Mouse (Mus musculus) neural tube, embryonic 13.5 days (tissue): ENCODE measurements at regions not wholly inside any gene's neighbourhood (a gene's known extent, or its start where the extent isn't known, plus 50 kb on each side); places are given as distances from the start of the nearest gene placed in this dataset.
"Not testable (repeated sequence)": the region's sequence is repeated elsewhere in the genome, so short reads cannot be mapped to it uniquely, and the experiment has no call there.

ENCODE experiments used
- ATAC-seq: fragments of 200-750 bp; cut with Nextera tagmentation; 2 replicates; pipeline ENCODE4 v1.8.0; 2017; ENCODE audit warnings: low read depth, mild to moderate bottlenecking, moderate TSS enrichment, moderate library complexity
- H3K27ac ChIP-seq: fragments of 300-500 bp; sonication (generic); replicated peaks from 2 replicates; pipeline ENCODE4 v1.5.1; 2015; ENCODE audit warnings: moderate library complexity, mild to moderate bottlenecking, inconsistent platforms
- H3K27me3 ChIP-seq: fragments of 300-500 bp; sonication (generic); 2 replicates; pipeline ENCODE4 v1.6.1; 2015; ENCODE audit warnings: mild to moderate bottlenecking, inconsistent platforms
- H3K36me3 ChIP-seq: fragments of 300-500 bp; sonication (generic); 2 replicates; pipeline ENCODE4 v1.6.1; 2015; ENCODE audit warnings: mild to moderate bottlenecking, inconsistent platforms
- H3K4me1 ChIP-seq: fragments of 300-500 bp; sonication (generic); replicated peaks from 2 replicates; pipeline ENCODE4 v1.6.1; 2015; ENCODE audit warnings: inconsistent platforms
- H3K4me2 ChIP-seq: fragments of 300-500 bp; sonication (generic); 2 replicates; pipeline ENCODE4 v1.6.1; 2015; ENCODE audit warnings: inconsistent platforms, mild to moderate bottlenecking, moderate library complexity
- H3K4me3 ChIP-seq: fragments of 300-500 bp; sonication (generic); 2 replicates; pipeline ENCODE4 v1.5.1; 2015; ENCODE audit warnings: mild to moderate bottlenecking, inconsistent platforms
- H3K9ac ChIP-seq: fragments of 300-500 bp; sonication (generic); 2 replicates; pipeline ENCODE4 v1.6.1; 2015; ENCODE audit warnings: moderate library complexity, mild to moderate bottlenecking, inconsistent platforms
- H3K9me3 ChIP-seq: fragments of 300-500 bp; sonication (generic); 2 replicates; pipeline ENCODE4 v1.6.1; 2016; ENCODE audit warnings: inconsistent platforms
- WGBS: fragments of 180-500 bp; shearing (Covaris S2); methylation state at CpG from one replicate; pipeline ENCODE4 v1.1.7; 2015; 5-methylcytosine and 5-hydroxymethylcytosine counted together

DNA sequence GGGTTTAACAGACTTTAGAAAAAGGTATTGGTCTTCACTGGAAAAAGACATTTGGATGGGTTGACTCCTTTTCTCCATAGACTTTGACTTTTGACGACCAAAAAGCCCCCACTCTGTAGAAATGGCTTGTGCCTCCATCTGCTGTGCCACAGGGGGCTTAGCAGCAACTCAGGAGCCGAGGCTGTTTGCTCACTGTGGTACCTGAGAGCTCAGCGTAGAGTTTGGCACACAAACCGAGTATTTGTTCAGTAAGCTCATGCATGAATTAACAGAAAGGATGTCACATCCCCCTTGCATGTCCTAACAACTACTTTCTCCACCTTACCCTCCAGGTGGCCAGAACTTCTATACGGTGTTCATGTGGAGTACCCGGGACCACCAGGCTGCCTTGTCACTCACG, 149.7 kb upstream of the Map1b start:
- H3K4me3 ChIP-seq = no peak overlapping the region
- no peak overlapping the region for H3K9ac ChIP-seq
- 77% methylated on average over 7 of the region's 7 CpGs for WGBS
- no peaks in the 10 kb centered on the region for H3K27me3 ChIP-seq
- H3K36me3 ChIP-seq = no peaks in the 10 kb centered on the region
- ATAC-seq = no peak
- 0 out of 2 replicates have a peak overlapping the region, but pooled peaks have one; percentile 13 for H3K27ac ChIP-seq
- no peaks in the 10 kb centered on the region for H3K9me3 ChIP-seq
- H3K4me2 ChIP-seq = no peak overlapping the region
- peaks cover 33% of the 10 kb centered on the region for H3K4me1 ChIP-seq

DNA sequence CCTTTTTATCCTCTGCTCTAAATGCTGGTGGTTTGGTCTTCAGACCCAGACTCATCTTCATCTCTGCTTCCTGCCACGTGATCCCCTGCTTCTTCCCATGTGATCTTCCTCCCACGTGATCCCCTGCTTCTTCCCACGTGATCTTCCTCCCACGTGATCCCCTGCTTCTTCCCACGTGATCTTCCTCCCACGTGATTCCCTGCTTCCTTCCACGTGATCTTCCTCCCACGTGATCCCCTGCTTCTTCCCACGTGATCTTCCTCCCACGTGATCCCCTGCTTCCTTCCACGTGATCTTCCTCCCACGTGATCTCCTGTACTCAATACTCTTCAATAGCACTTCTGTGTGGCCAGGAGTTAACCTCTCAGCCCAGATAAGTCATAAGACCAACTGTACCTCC, 147.1 kb upstream of the Map1b start:
- not testable (repeated sequence) for H3K4me2 ChIP-seq, H3K27me3 ChIP-seq, H3K36me3 ChIP-seq, H3K9ac ChIP-seq, ATAC-seq, H3K4me3 ChIP-seq, H3K9me3 ChIP-seq, H3K27ac ChIP-seq
- peaks cover 17% of the 10 kb centered on the region for H3K4me1 ChIP-seq
- 92% methylated on average over 12 of the region's 12 CpGs for WGBS

GRCm38 (mm10) chr13:99647661-99648204, 131.4 kb upstream of the Map1b start:
- no peak for ATAC-seq
- Histone ChIP-seq H3K4me1 (peaks cover 10% of the 10 kb centered on the region), H3K9me3 (no peaks in the 10 kb centered on the region), H3K27ac (no peak overlapping the region), H3K27me3 (no peaks in the 10 kb centered on the region), H3K4me3 (no peak overlapping the region), H3K36me3 (no peaks in the 10 kb centered on the region), H3K4me2 (no peak overlapping the region), H3K9ac (no peak overlapping the region)
- WGBS = 77% methylated on average over 6 of the region's 6 CpGs

DNA sequence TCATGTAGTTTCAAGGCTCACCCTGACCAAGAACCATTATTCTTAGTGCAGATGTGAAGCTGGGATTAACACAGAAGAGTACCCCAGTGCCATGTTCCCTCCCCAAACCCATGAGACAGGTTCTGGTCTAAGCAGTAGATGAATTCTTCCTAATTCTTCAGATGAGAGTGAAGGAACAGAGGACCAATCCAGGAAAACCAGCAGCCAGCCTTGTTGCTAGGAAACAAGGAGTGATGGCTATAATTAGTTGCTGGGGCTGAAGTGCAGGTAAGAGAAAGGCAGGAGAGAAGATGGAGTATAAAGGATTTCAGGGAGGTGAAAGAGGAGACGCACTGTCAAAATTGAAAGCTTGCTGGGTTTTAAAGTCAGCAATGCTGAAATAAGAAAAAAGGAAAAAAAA, 128.4 kb upstream of the Map1b start:
- peaks cover 23% of the 10 kb centered on the region for H3K4me1 ChIP-seq
- no peaks in the 10 kb centered on the region for H3K36me3 ChIP-seq
- peak overlapping the region; percentile 46; the same call in 1 of the 2 replicates for H3K27ac ChIP-seq
- no peaks in the 10 kb centered on the region for H3K9me3 ChIP-seq
- H3K4me2 ChIP-seq = no peak overlapping the region
- H3K27me3 ChIP-seq = no peaks in the 10 kb centered on the region
- no peak overlapping the region for H3K9ac ChIP-seq
- no peak overlapping the region for H3K4me3 ChIP-seq
- ATAC-seq = no peak
- WGBS = 67% methylated on average over 1 of the region's 1 CpGs

GRCm38 (mm10) chr13:99642811-99643210, 126.5 kb upstream of the Map1b start:
- H3K4me1 ChIP-seq = peaks cover 23% of the 10 kb centered on the region
- no peak overlapping the region for H3K4me3 ChIP-seq
- WGBS = 48% methylated on average over 5 of the region's 5 CpGs
- peak overlapping the region; percentile 35 for H3K27ac ChIP-seq
- no peak overlapping the region for H3K9ac ChIP-seq
- ATAC-seq = no peak
- no peaks in the 10 kb centered on the region for H3K9me3 ChIP-seq
- H3K27me3 ChIP-seq = no peaks in the 10 kb centered on the region
- no peak overlapping the region for H3K4me2 ChIP-seq
- H3K36me3 ChIP-seq = no peaks in the 10 kb centered on the region

DNA sequence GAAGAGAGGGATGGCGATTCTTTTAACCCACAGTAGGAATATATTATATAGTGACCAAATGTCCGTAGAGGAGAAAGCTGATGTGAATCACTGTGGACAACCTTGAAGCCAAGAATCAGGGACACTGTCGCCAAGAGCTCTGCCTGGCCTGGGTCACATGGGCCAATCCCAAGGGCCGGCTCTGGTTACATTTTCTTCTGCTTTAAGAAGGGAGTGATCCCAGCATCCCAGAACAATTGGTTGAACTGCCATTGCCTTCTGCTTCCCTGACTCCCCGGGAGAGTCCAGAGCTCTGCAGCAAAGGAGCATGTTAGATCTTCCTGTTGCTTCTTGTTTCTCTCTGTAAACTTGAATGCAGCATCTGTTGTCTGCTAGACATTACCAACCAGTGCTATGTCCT, 126.0 kb upstream of the Map1b start:
- no peak overlapping the region for H3K4me3 ChIP-seq
- peak overlapping the region; percentile 35 for H3K27ac ChIP-seq
- peaks cover 23% of the 10 kb centered on the region for H3K4me1 ChIP-seq
- no peaks in the 10 kb centered on the region for H3K9me3 ChIP-seq
- 60% methylated on average over 5 of the region's 5 CpGs for WGBS
- no peak overlapping the region for H3K4me2 ChIP-seq
- no peaks in the 10 kb centered on the region for H3K27me3 ChIP-seq
- no peak overlapping the region for H3K9ac ChIP-seq
- ATAC-seq = no peak
- no peaks in the 10 kb centered on the region for H3K36me3 ChIP-seq

DNA sequence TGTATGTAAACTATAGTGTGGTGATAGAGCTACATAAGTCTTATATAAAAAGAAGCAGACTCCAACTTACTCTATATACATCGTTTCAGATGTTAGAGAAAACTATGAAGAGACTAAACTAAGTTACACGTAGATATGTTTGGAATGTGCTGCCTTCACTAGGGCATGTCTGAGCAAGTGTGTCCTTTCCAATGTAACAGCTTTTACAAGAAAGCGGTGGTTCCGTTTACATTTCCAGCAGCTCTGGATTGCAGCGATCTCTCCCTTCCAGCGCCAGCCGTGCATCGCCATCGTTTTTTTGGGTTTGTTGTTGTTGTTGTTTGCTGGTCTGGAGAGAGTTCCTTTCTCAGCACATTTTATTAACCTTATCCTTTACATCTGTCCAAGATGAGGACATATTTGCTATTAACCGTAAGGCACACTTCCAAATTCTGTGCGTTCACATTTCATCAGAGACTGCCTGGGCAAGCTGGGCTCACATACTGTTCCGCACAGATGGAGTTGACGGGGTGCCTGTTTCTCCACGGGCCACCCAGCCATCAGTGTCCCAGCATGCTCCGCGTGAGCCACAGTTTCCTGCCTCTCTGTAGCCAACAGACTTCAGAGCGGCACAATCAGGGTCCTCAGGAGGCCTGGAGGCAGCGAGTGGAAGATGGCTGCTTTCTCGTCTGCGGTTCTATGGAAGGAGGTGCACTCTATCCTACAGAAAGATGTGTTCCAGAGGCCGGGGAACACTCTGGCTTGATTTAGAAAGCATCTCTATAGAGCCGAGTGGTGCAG, 125.2 kb upstream of the Map1b start:
- peaks cover 23% of the 10 kb centered on the region for H3K4me1 ChIP-seq
- peak overlapping the region; percentile 35; the same call in 1 of the 2 replicates for H3K27ac ChIP-seq
- no peak overlapping the region for H3K9ac ChIP-seq
- WGBS = 75% methylated on average over 22 of the region's 22 CpGs
- H3K36me3 ChIP-seq = no peaks in the 10 kb centered on the region
- no peak overlapping the region for H3K4me3 ChIP-seq
- ATAC-seq = peak; percentile 49; the same call in 1 of the 2 replicates
- H3K9me3 ChIP-seq = no peaks in the 10 kb centered on the region
- no peaks in the 10 kb centered on the region for H3K27me3 ChIP-seq
- no peak overlapping the region for H3K4me2 ChIP-seq

DNA sequence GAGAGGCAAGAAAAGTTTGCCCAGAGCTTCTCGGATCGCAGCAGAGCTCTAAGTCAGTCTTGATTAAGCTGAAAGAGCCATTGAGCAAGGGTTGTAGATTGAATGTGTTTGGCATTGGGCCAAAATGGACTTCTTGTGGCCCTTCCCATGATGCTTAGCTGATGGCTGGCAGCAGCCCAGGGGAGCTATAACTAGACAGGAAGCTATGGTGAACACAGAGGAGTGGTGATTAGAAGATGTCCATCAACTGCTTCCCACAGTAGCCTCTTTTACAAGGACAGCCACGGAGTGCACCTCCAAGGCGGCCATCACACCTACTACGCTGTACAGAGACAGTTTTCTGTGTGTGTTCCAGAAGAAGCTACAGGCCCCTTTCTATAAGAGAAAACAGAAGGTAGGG, 116.4 kb upstream of the Map1b start:
- 77% methylated on average over 5 of the region's 5 CpGs for WGBS

DNA sequence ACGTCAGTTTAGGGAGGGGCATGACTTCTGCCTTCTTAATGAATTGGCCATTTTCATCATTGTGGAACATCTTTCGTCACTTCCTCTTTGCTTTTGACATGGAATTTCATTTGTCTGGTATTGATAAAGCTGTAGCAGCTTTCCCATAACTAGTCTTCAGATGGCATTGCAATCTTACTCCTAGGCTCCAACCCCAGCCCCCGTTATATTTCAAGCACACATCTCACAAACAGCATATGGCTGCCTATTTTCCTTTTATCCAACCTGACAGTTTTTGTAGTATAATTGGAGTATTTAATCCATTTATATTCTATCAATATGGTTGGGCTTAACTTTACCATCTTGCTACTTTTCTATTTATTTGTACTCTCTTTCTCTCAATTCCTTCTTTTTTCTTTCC, 114.5 kb upstream of the Map1b start:
- 84% methylated on average over 3 of the region's 3 CpGs for WGBS
- ATAC-seq = no peak
- no peak overlapping the region for H3K4me3 ChIP-seq

More for the DNA sequence above, 116.4 kb upstream of the Map1b start:
- no peaks in the 10 kb centered on the region; the same call in 1 of the 2 replicates for H3K4me1 ChIP-seq
- H3K4me3 ChIP-seq = no peak overlapping the region
- no peak overlapping the region for H3K4me2 ChIP-seq
- no peak for ATAC-seq
- H3K9ac ChIP-seq = no peak overlapping the region
- H3K27ac ChIP-seq = no peak overlapping the region
- H3K9me3 ChIP-seq = no peaks in the 10 kb centered on the region
- H3K27me3 ChIP-seq = no peaks in the 10 kb centered on the region
- H3K36me3 ChIP-seq = no peaks in the 10 kb centered on the region

GRCm38 (mm10) chr13:99630356-99630755, 114.0 kb upstream of the Map1b start:
- Histone ChIP-seq H3K27me3 (no peaks in the 10 kb centered on the region), H3K36me3 (no peaks in the 10 kb centered on the region), H3K9ac (no peak overlapping the region), H3K9me3 (no peaks in the 10 kb centered on the region), H3K4me3 (no peak overlapping the region), H3K27ac (no peak overlapping the region), H3K4me1 (no peaks in the 10 kb centered on the region; the same call in 1 of the 2 replicates), H3K4me2 (no peak overlapping the region)
- 94% methylated on average over 22 of the region's 22 CpGs for WGBS
- no peak for ATAC-seq

More for the DNA sequence above, 114.5 kb upstream of the Map1b start:
- no peak overlapping the region for H3K9ac ChIP-seq
- H3K27me3 ChIP-seq = no peaks in the 10 kb centered on the region
- no peak overlapping the region for H3K4me2 ChIP-seq
- H3K36me3 ChIP-seq = no peaks in the 10 kb centered on the region
- H3K4me1 ChIP-seq = no peaks in the 10 kb centered on the region; the same call in 1 of the 2 replicates
- H3K27ac ChIP-seq = no peak overlapping the region
- no peaks in the 10 kb centered on the region for H3K9me3 ChIP-seq

DNA sequence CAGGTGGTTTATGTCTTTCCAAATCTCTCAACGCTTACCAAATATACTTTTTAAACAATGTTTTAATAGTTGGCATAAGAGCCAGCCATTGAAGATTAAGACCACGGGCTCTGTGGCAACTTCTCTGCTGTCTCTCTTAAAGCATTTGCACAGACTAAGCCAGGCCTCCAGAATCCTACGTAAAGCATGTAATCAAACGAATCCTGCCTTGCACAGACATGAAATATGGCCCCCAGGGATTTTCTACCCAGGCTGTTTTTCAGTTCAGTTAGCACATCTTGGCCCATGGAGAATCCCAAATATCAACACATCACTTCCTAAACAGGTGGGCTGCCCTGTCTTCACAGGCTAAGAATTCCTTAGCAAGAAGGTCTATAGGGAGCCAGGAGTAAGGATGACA, 108.9 kb upstream of the Map1b start:
- Histone ChIP-seq H3K4me3 (no peak overlapping the region), H3K9ac (no peak overlapping the region), H3K36me3 (no peaks in the 10 kb centered on the region), H3K4me2 (no peak overlapping the region), H3K4me1 (no peaks in the 10 kb centered on the region), H3K9me3 (no peaks in the 10 kb centered on the region), H3K27me3 (no peaks in the 10 kb centered on the region), H3K27ac (no peak overlapping the region)
- ATAC-seq = no peak
- 67% methylated on average over 4 of the region's 4 CpGs for WGBS

DNA sequence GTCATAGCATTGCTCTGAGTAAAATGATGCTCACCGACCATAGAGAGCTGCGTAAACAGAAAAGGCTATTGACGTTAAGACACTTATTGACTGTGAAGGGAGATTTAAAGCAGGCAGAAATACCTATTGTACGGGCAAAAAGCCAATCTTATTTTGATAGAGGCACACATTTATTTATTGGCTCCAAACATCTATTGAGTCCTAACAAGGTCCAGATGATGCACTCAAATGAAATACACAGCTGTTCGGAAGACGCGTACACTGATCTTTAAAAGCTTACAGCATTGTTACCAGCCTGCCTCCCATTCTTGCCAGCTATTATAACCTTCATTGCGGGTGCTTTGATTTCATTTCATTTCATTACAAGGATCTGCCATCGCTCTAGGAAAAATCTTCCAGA, 102.0 kb upstream of the Map1b start:
- Histone ChIP-seq H3K36me3 (no peaks in the 10 kb centered on the region), H3K27me3 (no peaks in the 10 kb centered on the region), H3K4me2 (no peak overlapping the region), H3K9ac (no peak overlapping the region), H3K4me1 (peaks cover 13% of the 10 kb centered on the region), H3K27ac (no peak overlapping the region), H3K4me3 (no peak overlapping the region), H3K9me3 (no peaks in the 10 kb centered on the region)
- ATAC-seq = no peak
- WGBS = 69% methylated on average over 9 of the region's 9 CpGs
